ENCODE assay signal across 12 mouse cellular contexts in genomic region chr12:17701795-17702194, GRCm38 (mm10). TPM values are rescaled to one million over a fixed set of nuclear protein-coding genes. Genes with fewer than 3 reads are reported as not detected.
DNase-seq lines count a peak whose midpoint lies in the region; ATAC-seq and TF ChIP-seq lines count a peak whose summit lies in the region.
"Had no signal": no experiment of that assay in that cellular context is flagged by ENCODE, and none has a peak within 500 bp of the region (broad histone marks: within the 10 kb centered on the region; RNA-seq: fewer than 3 reads in every experiment).

No protein-coding gene starts in this region.

- no peak for ATAC-seq in midbrain, embryonic 11.5 days (ENCODE audit: low FRiP score)
- ATAC-seq in midbrain, embryonic 14.5 days (ENCODE audit: low FRiP score, low TSS enrichment) = no peak
- ATAC-seq in neural tube, embryonic 15.5 days (ENCODE audit: low FRiP score) = no peak

- no peak for TF ChIP-seq CTCF in gastrocnemius, adult 2 months (IDR thresholded peaks at IDR 0.05)

- peak overlapping the region; percentile 23; the same call in 1 of the 2 replicates for H3K4me3 ChIP-seq in gastrocnemius, adult 2 months
- no peak overlapping the region for H3K4me3 ChIP-seq in midbrain, embryonic 11.5 days (ENCODE audit: low read depth, low read length)
- H3K4me3 ChIP-seq in midbrain, embryonic 14.5 days (replicated peaks; ENCODE audit: low read depth, low read length) = no peak overlapping the region
- no peak overlapping the region for H3K4me3 ChIP-seq in neural tube, embryonic 15.5 days (replicated peaks)
- H3K4me3 ChIP-seq: midbrain, embryonic 12.5 days had no signal

- intact Hi-C loops in gastrocnemius, adult 2 months (cut with DNase I) = no loop called here
- intact Hi-C loops in gastrocnemius, postnatal 14 days (cut with DNase I; ENCODE audit: low total_unique reads) = no loop called here

- peaks cover 28% of the 10 kb centered on the region for H3K4me1 ChIP-seq in midbrain, embryonic 11.5 days (ENCODE audit: control insufficient read depth, insufficient read depth, low read length)
- peaks cover 13% of the 10 kb centered on the region for H3K4me1 ChIP-seq in midbrain, embryonic 14.5 days (ENCODE audit: control insufficient read depth, insufficient read depth, low read length)
- H3K4me1 ChIP-seq in neural tube, embryonic 15.5 days = peaks cover 31% of the 10 kb centered on the region

- no peaks in the 10 kb centered on the region for H3K27me3 ChIP-seq in midbrain, embryonic 11.5 days (ENCODE audit: control insufficient read depth, insufficient read depth, low read length)
- H3K27me3 ChIP-seq in midbrain, embryonic 14.5 days (ENCODE audit: control insufficient read depth, insufficient read depth, low read length) = no peaks in the 10 kb centered on the region
- no peaks in the 10 kb centered on the region for H3K27me3 ChIP-seq in neural tube, embryonic 15.5 days (replicated peaks)
- H3K27me3 ChIP-seq: midbrain, embryonic 12.5 days had no signal

- 77% methylated on average over 2 of the region's 2 CpGs for WGBS in midbrain, embryonic 11.5 days
- 64% methylated on average over 2 of the region's 2 CpGs for WGBS in midbrain, embryonic 14.5 days
- WGBS in neural tube, embryonic 15.5 days = 47% methylated on average over 2 of the region's 2 CpGs

- no peak overlapping the region for H3K4me2 ChIP-seq in midbrain, embryonic 11.5 days
- no peak overlapping the region for H3K4me2 ChIP-seq in midbrain, embryonic 14.5 days (ENCODE audit: low read length)
- no peak overlapping the region for H3K4me2 ChIP-seq in neural tube, embryonic 15.5 days
- H3K4me2 ChIP-seq: midbrain, embryonic 12.5 days had no signal

- H3K36me3 ChIP-seq in midbrain, embryonic 11.5 days (ENCODE audit: control insufficient read depth, insufficient read depth, low read length) = no peaks in the 10 kb centered on the region
- H3K36me3 ChIP-seq in midbrain, embryonic 14.5 days (ENCODE audit: control insufficient read depth, insufficient read depth, low read length) = no peaks in the 10 kb centered on the region
- H3K36me3 ChIP-seq in neural tube, embryonic 15.5 days = no peaks in the 10 kb centered on the region
- H3K36me3 ChIP-seq: midbrain, embryonic 12.5 days had no signal

- peak overlapping the region; percentile 72 for H3K27ac ChIP-seq in gastrocnemius, adult 2 months
- no peak overlapping the region for H3K27ac ChIP-seq in midbrain, embryonic 11.5 days (ENCODE audit: low read depth, low read length)
- H3K27ac ChIP-seq in midbrain, embryonic 14.5 days (replicated peaks; ENCODE audit: low read depth, low read length) = no peak overlapping the region
- 0 out of 2 replicates have a peak overlapping the region, but pooled peaks have one; percentile 23 for H3K27ac ChIP-seq in neural tube, embryonic 15.5 days (replicated peaks)
- H3K27ac ChIP-seq: liver, embryonic 14.5 days; midbrain, embryonic 12.5 days had no signal

- H3K9ac ChIP-seq in midbrain, embryonic 11.5 days (ENCODE audit: low read length) = no peak overlapping the region
- H3K9ac ChIP-seq in midbrain, embryonic 14.5 days (replicated peaks; ENCODE audit: low read length) = no peak overlapping the region
- no peak overlapping the region for H3K9ac ChIP-seq in neural tube, embryonic 15.5 days (replicated peaks)
- H3K9ac ChIP-seq: liver, embryonic 14.5 days; midbrain, embryonic 12.5 days had no signal

- no peak for DNase-seq in gastrocnemius, adult 2 months
- DNase-seq in gastrocnemius, postnatal 14 days = no peak
- peak; percentile 28 for DNase-seq in kidney, postnatal 14 days
- no peak for DNase-seq in kidney, adult 8-10 months
- peak; percentile 73 for DNase-seq in midbrain, embryonic 11.5 days (ENCODE audit: low spot score, missing footprints)
- DNase-seq in midbrain, embryonic 14.5 days = no peak
- DNase-seq: adrenal gland, adult 2 months; right cerebral cortex, adult 18-20 months; thymus, postnatal 4 days had no signal

- H3K9me3 ChIP-seq in midbrain, embryonic 11.5 days (ENCODE audit: control insufficient read depth, low read length) = no peaks in the 10 kb centered on the region
- no peaks in the 10 kb centered on the region for H3K9me3 ChIP-seq in midbrain, embryonic 14.5 days (ENCODE audit: control insufficient read depth, low read length)
- no peaks in the 10 kb centered on the region for H3K9me3 ChIP-seq in neural tube, embryonic 15.5 days (replicated peaks)
- H3K9me3 ChIP-seq: midbrain, embryonic 12.5 days had no signal

RNA-seq across cellular contexts. Expression of gene Hpcal1, which starts 11.1 kb away (rescaled TPM):
- total RNA-seq in gastrocnemius, adult 2 months (2021) = 10 to 100 TPM in 1 of 2 experiments, 1 to 10 TPM in 1; 4.8 to 10.3 TPM
- 10 to 100 TPM; 11.6 to 17.7 TPM for total RNA-seq in gastrocnemius, postnatal 14 days (2021)
- polyA plus RNA-seq in midbrain, embryonic 11.5 days (2014; fragmentation: Nextera tagmentation; extraction: Ambion mirVana) = 36.4 and 39.1 TPM in 2 replicates
- 93.3 and 108 TPM in 2 replicates for polyA plus RNA-seq in midbrain, embryonic 14.5 days (2014; fragmentation: Nextera tagmentation; extraction: Ambion mirVana)
- polyA plus RNA-seq in neural tube, embryonic 15.5 days (2015; fragmentation: Nextera tagmentation; extraction: Ambion mirVana) = 130 and 133 TPM in 2 replicates

Comparison
In these comparisons a context has a peak if more than half of its experiments do, and no peak if none do; other contexts are left out.
1. DNase-seq: peak in kidney, postnatal 14 days (single experiment) and midbrain, embryonic 11.5 days (single experiment); none in gastrocnemius, adult 2 months (single experiment), gastrocnemius, postnatal 14 days (single experiment), kidney, adult 8-10 months (0 of 2) and midbrain, embryonic 14.5 days (single experiment).
2. H3K27ac ChIP-seq: peak in gastrocnemius, adult 2 months (single experiment) and neural tube, embryonic 15.5 days (single experiment); none in midbrain, embryonic 11.5 days (single experiment) and midbrain, embryonic 14.5 days (single experiment).